Mouse (Mus musculus) spleen, postnatal 14 days (tissue): ENCODE results near the gene Defb48.

Experiments used
- DNase-seq, 2 experiments: peaks; one replicate each; pipeline ENCODE4 v3.0.0; 2021 to 2022; ENCODE audit warnings: low spot score in 2 of 2

Gene Defb48

GRCm38 (mm10) chr14:62984410-62984809 is at the start of gene Defb48:
TSS of gene Defb48 (minus strand) at chr14:62984510.
- no peak for DNase-seq

GRCm38 (mm10) chr14:63020524-63021156 is 36.3 kb upstream of the Defb48 start:
- DNase-seq, result no peak

GRCm38 (mm10) chr14:63014667-63015066 is 30.4 kb upstream of the Defb48 start:
- DNase-seq, result no peak

- DNase-seq, result no peak
Measured at GRCm38 (mm10) chr14:63013082-63013481, 28.8 kb upstream of the Defb48 start.

GRCm38 (mm10) chr14:63011471-63011870 is 27.2 kb upstream of the Defb48 start, which contains the start of gene Defb43:
TSS of gene Defb43 (plus strand) at chr14:63011771.
- no peak for DNase-seq

- DNase-seq, result no peak
Measured at GRCm38 (mm10) chr14:63002588-63002987, 18.3 kb upstream of the Defb48 start.

GRCm38 (mm10) chr14:62998977-62999376 is 14.7 kb upstream of the Defb48 start:
- DNase-seq, result no peak

- DNase-seq, result no peak
Measured at GRCm38 (mm10) chr14:62997777-62998176, 13.5 kb upstream of the Defb48 start, which contains the start of gene Defb47. TSS of gene Defb47 (plus strand) at chr14:62998077.

GRCm38 (mm10) chr14:62991849-62992510 is 7.7 kb upstream of the Defb48 start:
- no peak for DNase-seq

GRCm38 (mm10) chr14:62991271-62991670 is 7.0 kb upstream of the Defb48 start:
- no peak for DNase-seq

- no peak for DNase-seq
Measured at GRCm38 (mm10) chr14:62979815-62980214, 4.5 kb downstream of the Defb48 start.

GRCm38 (mm10) chr14:62975046-62975445 is 9.3 kb downstream of the Defb48 start:
- peak; percentile 16 to 33 for DNase-seq

GRCm38 (mm10) chr14:62965811-62966520 is 18.3 kb downstream of the Defb48 start:
- no peak for DNase-seq

GRCm38 (mm10) chr14:62965342-62965741 is 19.0 kb downstream of the Defb48 start:
- DNase-seq, result no peak

GRCm38 (mm10) chr14:62963632-62964031 is 20.7 kb downstream of the Defb48 start:
- DNase-seq, result no peak

- DNase-seq, result no peak
Measured at GRCm38 (mm10) chr14:62956091-62956490, 28.2 kb downstream of the Defb48 start.

GRCm38 (mm10) chr14:62946794-62947193 is 37.5 kb downstream of the Defb48 start:
- DNase-seq, result no peak

GRCm38 (mm10) chr14:62940383-62941074 is 43.8 kb downstream of the Defb48 start:
- peak; percentile 12 to 15 for DNase-seq

GRCm38 (mm10) chr14:62939435-62939834 is 44.9 kb downstream of the Defb48 start:
- DNase-seq, result no peak

- no peak for DNase-seq
Measured at GRCm38 (mm10) chr14:62937675-62938074, 46.6 kb downstream of the Defb48 start.

GRCm38 (mm10) chr14:62936631-62937380 is 47.5 kb downstream of the Defb48 start:
- no peak for DNase-seq
